Mouse (Mus musculus): Measurements from ENCODE around the gene Srsf9.

Srsf9 gene

DNA sequence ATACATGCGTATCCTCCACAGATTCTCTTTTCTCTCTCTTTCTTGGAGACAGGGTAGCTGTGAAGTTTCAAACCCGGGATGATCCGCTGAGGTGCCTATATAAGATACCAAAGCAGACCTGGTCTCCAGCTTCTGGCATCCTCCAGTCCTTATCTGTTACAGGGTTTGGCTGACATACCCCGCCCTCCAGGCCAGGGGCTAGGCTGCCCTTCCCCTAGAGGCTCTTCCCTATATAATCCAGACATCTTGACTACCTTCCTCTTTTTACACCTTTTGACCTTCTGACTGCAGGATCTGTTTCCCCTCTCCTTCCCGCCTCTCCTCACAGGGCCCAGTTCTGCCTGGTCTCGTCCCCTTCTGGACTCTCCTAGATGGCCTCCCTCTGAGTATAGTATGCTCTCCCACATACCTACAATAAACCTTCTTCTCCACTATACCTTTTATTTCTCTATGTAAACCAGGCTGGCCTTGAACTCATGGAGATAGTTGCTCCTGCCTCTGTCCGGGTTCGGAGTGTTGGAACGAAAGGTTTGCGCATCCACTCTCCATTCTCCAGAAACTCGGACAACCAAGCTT is 633 bp upstream of the Srsf9 start:
- no peak for DNase-seq

DNA sequence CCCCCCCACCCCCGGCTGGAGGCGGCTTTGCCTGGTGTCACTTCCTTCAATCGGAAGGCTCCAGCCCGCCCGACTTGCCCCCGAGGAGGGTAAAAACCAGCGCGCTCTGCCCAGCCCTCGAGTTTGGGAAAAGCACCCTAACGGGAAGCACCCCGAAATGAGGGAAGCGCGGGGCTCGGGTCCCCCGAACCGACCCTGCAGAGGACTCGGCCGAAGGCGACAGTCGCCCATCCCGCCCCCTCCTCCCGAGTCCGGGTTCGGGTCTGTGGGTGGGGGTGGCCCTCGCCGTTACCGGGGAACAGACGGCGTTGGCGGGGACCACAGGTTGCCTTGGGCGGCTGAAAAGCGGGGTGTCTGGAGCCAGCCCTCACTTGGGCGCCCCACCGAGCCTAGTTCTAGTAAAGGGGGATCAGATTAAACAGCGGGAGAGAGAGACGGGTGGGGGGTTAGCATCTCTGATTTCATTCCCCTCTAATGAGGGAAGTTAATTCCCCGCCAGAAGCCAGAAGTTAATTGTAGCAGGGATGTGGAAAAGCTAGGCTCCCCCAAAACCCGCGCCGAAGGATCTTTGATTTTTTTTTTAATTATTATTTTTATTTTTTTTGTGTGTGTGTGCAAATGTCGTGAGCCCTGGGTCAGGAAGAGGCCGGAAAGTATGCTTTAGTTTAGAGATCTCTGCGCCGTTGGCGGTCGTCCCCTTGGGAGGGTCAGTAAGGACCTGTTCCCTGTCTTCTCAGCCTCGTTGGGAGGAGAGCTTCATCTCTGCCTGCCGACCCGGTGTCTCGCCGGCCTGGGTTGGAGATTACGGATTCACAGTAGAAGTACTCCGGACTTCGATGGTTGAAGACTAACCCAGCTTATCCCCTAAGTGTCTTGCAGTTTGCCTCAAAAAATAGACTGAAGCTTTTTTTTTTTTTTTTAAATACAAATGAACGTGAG is 902 bp downstream of the Srsf9 start:
- DNase-seq: peak; percentile 57

DNA sequence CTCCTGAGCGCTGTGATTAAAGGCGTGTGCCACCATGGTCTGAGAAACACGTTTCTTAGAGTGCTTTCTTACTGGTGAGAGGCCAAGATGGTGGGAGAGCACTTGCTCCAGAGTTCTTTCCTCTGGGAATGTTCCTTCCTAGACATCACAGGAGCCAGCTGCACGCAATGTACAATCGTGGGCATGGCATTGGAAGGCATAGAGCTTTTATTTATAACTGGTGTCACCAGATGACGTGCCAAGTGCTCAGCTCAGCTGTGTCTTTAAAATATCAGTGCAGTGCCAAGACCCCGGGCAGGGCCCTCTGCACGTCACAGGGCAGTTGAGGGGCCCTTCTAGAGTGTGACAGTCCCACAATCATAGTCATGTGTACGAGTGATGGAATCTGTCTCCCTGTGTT is 4.0 kb downstream of the Srsf9 start:
- no peak for DNase-seq

DNA sequence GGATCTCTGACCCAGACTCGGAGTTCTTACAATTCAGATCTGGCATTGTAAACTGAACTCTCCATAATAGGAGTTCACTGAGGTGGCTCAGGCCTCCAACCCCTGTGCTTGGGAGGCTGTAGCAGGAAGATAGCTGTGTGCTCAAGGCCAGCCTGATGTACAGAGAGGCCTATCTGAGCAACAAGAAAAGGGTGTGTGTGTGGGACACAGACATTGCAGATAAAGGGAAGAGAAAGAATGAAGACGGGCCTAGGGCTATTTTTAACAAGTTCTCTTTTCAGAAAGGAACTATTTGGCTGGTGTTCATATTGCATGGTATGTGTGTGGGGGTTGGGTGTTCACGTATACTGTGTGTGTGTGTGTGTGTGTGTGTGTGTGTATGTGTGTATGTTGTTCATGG is 6.6 kb downstream of the Srsf9 start:
- no peak for DNase-seq

DNA sequence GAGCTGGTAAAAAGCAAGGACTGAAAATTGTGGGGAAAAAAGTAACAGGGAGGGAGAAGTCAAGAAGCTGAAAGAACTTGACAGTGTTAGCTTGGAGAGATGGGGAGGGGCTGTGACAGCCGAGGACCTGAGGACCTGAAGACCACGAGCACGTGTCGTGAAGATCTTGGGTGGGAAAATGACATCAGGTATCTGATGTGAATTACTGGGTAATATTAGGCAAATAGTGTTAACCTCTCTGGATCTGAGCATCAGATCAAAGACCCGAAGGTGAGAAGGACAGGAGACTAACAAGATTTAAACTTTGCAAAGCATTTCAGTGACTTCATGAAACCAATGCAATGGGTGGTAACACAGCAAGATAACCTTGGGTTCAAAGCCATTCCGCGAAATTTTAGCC is 13.0 kb downstream of the Srsf9 start:
- DNase-seq: no peak

DNA sequence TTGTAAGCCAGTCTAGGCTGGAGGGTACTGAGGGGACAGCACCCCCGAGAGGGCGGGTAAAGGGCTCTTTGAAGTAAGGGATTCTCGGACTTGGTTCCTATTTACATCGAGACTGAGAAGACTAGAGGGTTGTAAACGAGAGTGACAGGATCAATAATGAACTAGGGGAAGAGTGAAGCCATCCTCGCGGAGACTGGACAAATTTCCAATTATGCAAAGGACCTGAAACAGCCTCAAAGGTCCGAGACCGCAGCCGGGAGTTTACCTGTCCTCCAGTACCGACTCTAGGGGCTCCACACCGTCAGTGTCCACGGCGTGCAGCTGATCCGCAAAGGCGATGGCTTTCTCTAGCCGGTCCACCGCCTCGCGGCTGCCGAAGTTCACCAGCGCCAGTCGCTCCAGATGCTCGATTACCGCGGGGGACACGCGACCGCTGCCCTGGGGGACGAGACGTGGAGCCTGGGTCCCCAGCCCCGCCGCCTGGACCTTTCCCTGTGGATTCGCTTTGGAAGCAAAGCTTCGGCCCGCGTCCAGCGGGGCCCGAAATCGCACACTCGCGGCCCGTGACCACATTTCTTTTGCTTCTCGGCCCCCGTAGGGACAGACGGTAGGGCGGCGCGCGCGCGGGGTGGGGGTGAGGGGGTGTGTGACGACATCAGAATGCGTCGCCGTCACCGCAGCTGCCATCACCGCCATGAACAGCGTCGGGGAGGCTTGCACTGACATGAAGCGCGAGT is 13.8 kb downstream of the Srsf9 start, which contains the start of the genes Gatc and Triap1:
Gene Gatc, minus strand, starts transcription at position 602 of the 737 bp plus-strand sequence.
Gene Triap1, plus strand, starts transcription at position 649 of the 737 bp plus-strand sequence.
- DNase-seq: peak; percentile 95

DNA sequence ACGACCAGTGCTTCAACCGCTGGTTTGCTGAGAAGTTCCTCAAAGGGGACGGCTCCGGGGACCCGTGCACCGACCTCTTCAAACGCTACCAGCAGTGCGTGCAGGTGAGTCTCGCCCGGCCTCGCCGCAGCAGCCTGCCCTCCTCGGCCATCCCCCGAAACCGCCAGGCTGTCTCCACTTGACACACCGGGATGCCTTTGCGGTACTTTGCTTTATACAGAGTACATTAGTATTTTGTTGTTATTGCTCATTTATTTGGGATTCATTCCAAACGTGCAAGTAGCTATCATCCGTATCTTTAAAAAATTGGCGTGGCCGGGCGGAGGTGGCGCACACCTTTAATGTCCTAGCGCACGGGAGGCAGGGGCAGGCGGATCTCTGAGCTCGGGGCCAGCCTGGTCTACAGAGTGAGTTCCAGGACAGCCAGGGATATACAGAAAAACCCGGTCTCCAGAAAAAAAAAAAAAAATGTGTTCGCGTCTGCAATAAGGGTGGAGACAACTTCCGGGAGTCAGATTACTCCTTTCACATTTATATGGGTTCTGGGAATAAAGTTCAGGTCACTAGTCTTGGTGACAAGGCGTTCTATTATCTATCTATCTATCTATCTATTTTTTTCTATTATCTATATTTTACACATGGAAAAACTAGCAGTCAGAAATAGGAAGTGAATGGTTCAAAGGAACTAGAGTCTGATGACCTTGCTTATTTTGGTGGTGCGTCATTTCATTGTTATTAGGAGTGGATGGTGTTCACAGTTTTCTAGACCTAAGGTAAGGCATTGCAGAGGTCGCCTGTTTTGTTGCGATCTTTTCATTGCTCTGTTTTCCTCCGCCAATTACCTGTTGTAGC is 14.6 kb downstream of the Srsf9 start:
- DNase-seq: no peak

DNA sequence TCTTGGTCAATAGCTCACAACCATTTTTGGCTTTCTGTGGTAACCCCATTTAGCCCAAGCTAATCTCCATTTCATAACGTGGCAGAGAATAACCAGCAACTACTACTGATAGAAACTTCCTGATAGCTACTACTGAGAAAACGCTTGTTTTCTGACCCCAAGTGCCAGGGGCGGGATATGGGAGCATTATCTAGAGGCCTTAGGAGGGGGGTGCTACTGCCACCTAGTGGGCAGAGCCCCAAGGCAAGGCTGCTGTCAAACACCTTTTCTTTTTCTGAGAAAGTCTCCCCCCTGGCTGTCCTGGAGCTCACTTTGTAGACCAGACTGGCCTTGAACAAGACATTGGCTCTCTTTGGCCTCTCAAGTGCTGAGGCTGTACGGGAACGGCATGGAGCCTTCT is 20.6 kb downstream of the Srsf9 start:
- DNase-seq: peak; percentile 92

DNA sequence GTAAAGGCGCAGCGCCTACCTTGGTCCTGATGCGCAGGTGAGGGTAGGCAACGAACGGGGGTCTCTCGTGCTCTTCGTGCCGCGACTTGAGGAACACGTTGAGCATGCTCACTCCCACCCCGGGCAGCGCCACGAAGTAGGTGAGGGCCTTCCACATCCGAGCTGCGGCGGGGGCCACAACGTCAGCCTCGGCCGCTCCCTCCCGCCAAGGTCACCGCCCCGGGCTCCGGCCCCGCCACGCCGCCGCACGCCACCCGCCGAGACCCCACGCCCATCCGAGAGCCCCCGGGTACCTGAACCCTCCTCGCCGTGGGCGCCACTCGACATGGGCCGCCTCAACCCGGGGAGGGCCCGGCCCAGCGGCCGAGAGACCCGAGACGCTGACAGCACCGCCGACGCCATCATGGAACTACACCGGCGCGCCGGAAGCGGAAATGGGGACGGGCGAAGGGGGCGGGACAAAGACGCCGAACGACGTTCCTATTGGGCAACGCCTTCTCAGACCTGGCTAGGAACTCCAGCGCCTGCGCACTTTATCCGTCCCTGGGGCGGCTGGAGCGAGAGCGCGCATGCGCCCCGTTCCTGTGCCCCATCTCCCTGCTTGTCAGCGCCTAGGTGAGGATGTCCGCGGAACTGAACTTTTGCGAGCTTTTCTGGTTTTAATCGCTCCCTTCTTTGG is 21.7 kb downstream of the Srsf9 start, which contains the start of gene Cox6a1:
Gene Cox6a1, minus strand, starts transcription at position 436 of the 679 bp plus-strand sequence.
- peak; percentile 99 for DNase-seq

DNA sequence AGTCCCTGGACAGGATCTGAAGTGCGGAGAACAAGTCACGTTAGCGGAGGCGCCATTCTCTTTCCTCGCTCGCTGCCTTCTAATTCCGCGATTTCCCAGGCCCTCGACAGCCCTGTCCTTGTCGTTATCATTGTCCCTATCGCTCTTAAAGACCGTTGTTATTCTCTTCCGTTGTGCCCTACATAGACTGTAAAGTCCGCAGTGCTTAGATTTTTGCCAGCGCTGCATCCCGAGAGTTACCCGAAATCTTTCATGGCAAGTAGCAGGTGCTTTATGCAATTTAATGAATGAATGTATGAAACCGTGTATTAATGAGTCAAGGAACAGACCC is 22.2 kb downstream of the Srsf9 start:
- no peak for DNase-seq

DNA sequence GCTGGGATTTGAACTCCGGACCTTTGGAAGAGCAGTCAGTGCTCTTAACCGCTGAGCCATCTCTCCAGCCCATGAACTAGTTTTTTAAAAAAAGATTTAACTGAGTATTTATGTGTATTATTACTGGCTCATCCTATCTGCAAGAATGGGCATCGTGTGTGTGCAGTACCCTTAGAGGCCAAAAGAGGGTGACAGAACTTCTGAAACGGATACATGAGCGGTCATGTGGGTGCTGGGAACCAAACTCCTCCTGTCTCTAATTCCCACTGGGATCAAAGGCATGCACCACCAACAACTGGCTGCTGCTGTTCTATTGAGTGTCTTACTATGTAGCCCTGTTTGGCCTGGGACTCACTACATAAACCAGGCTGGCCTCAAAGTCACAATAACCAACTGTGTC is 24.4 kb downstream of the Srsf9 start:
- no peak for DNase-seq

DNA sequence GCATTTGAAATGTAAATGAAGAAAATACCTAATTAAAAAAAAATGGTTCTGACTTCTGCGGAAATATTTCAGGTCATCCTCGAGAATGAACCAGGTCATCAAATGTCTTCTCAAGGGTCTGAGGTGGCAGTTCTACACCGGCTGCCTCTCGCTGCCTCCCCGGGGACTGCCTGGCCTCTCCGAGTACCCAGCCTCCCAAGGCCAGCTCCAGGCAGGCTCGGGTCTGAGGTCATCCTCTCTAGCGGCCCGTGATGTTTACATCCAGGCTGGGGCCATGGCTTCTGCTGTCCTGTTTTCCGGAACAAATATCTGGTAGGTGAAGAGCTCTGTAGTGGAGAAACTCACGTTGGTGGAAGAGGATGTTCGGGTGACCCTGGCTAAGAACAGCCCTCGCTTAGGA is 28.1 kb downstream of the Srsf9 start:
- no peak for DNase-seq

DNA sequence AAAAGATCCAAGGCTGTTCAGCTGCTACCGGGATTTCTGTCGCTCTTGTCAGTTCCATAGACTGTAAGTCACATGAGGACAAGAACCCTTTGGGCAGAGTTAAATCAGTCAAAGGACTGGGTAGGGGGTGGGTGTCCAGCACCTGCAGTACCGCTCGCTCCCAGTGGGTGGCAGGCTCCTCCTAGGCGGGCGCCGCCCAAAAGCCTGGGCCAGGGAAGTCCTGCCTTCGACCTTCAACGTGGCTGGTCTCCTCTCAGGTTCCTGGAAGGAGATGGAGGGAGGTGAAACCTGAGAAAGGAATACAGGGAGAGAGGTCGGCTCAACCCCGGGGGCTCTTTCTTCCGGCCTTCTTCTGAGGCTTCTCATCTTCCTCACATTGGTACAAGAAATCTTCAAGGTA is 31.9 kb downstream of the Srsf9 start:
- peak; percentile 92 for DNase-seq

DNA sequence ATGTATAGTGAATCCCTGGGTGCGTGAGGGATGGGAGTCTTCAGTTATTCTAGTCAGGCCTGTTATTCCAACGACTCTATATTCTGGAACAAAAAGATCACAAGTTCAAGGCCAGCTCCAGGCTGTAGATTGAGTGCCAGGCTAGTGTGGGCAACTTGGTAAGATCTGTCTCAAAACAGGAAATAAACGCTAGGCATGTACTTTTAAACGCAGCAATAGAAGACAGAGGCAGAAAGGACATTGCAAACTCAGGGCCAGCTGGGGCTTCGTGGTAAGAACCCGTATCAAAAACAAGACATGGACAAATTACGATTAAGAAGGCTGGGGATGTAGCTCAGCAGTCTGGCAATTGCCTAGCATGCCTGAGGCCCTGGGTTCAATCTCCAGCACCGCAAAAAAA is 32.5 kb downstream of the Srsf9 start:
- DNase-seq: no peak

DNA sequence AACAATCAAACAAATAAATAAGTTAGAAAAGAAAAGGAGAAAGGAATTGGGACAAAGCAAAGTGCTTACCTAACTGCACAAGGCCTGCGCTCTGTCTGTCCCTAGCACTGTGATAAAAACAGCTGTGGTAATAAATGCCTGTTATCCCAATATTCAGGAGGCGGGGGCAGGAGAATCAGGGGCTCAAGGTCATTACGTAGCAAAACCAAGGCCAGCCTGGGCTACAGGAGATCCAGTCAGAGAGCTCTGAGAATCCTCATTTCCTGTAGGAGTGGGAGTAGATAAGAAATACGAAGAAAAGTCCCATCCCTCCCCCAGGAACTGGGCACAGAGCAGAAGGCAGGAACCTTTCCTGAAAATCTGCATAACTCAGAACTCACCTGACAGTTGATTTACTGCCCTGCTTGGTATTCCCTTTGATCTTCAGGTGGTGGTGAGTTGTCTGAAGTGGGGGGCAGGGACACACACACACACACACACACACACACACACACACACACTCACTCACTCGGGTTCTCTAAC is 32.9 kb downstream of the Srsf9 start:
- no peak for DNase-seq

DNA sequence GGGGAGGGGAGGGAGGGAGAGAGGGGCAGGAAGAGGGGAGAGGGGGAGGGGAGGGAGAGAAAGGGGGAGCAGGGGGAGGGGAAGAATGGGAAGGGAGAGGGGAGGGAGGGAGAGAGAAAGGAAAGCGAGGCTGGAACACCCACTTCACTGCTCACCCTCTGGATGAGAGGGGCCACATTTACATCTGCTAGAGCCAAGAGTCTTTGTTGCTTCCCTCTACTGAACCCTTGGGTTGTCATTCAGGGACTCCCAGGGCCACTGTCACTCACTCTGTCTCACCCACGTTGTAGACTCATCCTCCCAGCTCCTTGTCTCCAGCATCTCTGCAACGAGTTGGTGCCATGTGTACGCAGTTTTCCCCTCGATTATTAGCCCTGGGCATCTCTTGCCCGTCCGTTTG is 35.2 kb downstream of the Srsf9 start:
- DNase-seq: no peak

DNA sequence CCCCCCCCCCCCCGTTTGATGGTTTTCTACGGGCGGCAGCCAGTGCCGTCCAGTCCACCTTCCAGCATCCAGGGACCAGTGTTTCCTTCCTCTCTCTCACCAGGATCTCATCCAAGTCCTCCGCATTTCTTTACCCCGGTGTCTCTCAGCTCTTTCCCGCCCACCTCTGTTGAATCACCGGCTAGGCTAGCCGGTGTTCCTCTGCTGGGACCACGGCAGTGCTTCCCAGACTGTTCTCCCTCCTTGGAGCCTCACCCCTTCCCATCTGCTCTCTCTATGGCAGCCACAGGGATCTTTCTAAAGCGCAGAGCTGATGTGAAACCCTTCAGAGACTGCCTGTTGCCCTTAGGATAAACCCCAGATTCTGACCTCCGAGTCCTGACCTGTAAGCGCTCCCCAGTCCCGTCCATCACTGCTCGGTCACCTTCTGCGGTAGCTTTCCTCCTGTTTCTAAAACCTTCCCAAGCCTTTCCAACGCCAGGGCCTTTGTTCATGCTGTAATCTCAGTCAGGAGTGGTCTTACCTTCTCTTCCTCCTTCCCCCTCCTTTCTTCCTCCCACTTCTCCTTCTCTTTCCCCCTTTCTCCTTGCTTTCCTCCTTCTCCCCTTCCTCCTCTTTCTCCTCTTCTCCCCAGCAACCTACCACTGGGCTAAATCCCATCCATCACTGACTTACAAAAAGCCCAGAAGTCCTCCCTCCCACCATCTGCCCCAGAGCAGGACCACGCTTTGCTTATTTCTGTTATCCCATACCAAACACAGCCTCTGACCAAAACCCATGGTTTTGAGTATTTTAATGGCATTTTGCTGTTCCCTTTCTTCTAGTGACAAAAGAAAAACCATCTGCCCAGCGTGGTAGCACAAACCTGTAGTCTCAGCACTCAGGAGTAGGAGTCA is 36.1 kb downstream of the Srsf9 start:
- no peak for DNase-seq

DNA sequence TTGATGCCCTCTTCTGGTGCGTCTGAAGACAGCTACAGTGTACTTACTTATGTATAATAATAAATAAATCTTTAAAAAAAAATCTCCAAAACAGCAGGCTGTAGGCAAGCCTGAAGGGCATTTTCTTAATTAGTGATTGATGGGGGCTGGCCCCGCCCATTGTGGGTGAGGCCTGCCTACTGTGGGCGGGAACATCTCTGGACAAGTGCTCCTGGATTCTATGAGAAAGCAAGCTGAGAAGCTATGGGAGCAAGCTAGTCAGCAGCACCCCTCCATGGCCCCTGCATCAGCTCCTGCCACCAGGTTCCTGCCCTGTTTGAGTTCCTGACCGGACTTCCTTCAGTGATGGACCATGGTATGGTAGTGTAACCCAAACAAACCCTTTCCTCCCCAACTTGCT is 37.8 kb downstream of the Srsf9 start:
- no peak for DNase-seq

DNA sequence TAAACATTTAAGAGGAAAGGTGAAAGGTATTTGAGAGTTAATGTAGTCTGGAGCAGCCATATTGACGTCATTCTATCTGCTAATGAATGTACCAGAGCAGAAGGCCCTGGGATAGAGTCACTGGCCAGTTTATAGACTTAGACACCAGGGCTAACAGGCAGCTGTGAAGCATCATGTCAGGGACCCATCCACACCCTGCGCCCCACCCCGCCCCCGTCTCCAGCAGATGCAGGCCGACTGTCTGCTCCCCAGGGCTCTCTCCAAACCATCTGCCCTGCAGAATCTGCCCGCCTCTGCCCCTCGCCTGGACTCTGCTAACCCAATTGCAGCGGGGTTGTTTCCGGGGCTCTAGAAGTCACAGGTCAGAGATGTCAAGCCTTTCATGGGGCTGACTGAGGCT is 44.8 kb downstream of the Srsf9 start:
- peak; percentile 64 for DNase-seq

DNA sequence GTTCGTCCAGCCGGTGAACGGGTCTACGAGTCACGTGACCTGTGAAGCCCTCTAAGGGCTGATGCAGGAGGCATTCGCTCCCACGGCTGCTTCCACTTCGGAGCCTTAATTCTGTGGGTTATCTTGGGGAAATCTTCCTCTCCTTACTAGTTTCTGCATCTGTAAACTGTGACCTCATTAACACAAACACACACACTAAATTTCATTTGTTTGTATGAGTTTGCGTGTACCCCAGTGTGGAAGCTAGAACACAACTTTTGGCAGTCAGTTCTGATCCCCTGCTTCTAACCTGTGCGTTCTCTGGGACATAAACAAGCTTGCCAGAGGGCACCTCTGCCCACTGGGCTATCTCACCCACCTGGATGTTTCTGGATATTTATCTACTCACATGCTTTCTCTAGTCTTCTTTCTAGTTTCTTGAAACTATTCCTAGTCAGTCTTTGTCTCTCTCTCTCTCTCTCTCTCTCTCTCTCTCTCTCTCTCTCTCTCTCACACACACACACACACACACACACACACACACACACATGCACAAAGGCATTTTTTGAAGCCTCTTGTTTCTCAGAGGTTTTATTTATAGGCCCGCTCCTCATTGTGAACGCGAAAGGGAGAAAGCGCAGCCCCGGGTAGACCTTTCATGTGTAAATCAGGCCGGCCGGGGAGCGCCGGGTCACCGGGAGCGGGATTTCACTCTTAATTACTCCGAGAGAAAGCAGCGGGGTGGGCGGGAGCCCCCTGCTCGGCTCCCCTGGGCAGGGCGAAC is 46.6 kb downstream of the Srsf9 start:
- DNase-seq: peak; percentile 51

Measured in kidney, postnatal 10 days (tissue).